Mouse (Mus musculus) CH12.LX (cell line): ENCODE results near the gene Celf2. TPM values are rescaled to one million over a fixed set of nuclear protein-coding genes. Genes with fewer than 3 reads are reported as not detected.

ENCODE experiments used
- DNase-seq: peaks from one replicate; pipeline ENCODE4 v3.0.0-alpha.2; 2013; ENCODE audit errors: extremely low read depth
- H3K27ac ChIP-seq: 2 replicates; pipeline ENCODE4 v1.5.1; 2012; ENCODE audit warnings: low read depth, mild to moderate bottlenecking, control low read depth, moderate library complexity; ENCODE audit not compliant: insufficient read depth
- H3K27me3 ChIP-seq: replicated peaks from 2 replicates; pipeline ENCODE3; 2012; ENCODE audit warnings: inconsistent platforms
- H3K36me3 ChIP-seq, 2 experiments: replicated peaks in 1 of 2; 2 replicates each; pipeline versions ENCODE3 to v1.6.1; 2012; ENCODE audit warnings: inconsistent platforms in 1 of 2, low read length in 1 of 2, mild to moderate bottlenecking in 1 of 2, mixed read lengths in 1 of 2, moderate library complexity in 1 of 2; ENCODE audit not compliant: control insufficient read depth in 1 of 2, insufficient read depth in 1 of 2
- H3K4me1 ChIP-seq, 2 experiments: 2 replicates each; pipeline ENCODE4 v1.6.1; 2012; ENCODE audit warnings: inconsistent platforms in 1 of 2, moderate library complexity in 1 of 2; ENCODE audit not compliant: insufficient read depth in 2 of 2, control insufficient read depth in 1 of 2
- H3K4me2 ChIP-seq: 2 replicates; pipeline ENCODE4 v1.6.1; 2012; ENCODE audit warnings: low read depth, mild to moderate bottlenecking, control low read depth; ENCODE audit not compliant: poor library complexity, insufficient read depth, severe bottlenecking
- H3K4me3 ChIP-seq, 3 experiments: fragments of 150-350 bp in 1 of 3; sonication (generic) in 1 of 3; replicated peaks in 1 of 3; 2 replicates each; pipeline versions ENCODE3 to v1.5.1; 2011 to 2012; ENCODE audit warnings: low read depth in 2 of 3, low read length in 2 of 3, mild to moderate bottlenecking in 2 of 3, moderate library complexity in 2 of 3, control low read depth in 1 of 3, improper control_type of control experiment in 1 of 3, inconsistent platforms in 1 of 3, mixed read lengths in 1 of 3; ENCODE audit not compliant: poor library complexity in 1 of 3
- H3K79me2 ChIP-seq: replicated peaks from 2 replicates; pipeline ENCODE4 v1.6.1; 2012; ENCODE audit warnings: mild to moderate bottlenecking, moderate library complexity; ENCODE audit not compliant: control insufficient read depth, poor library complexity, insufficient read depth, severe bottlenecking; ENCODE audit errors: extremely low read depth
- H3K9ac ChIP-seq: 2 replicates; pipeline ENCODE4 v1.6.1; 2012; ENCODE audit warnings: low read depth, mild to moderate bottlenecking, control low read depth, moderate library complexity; ENCODE audit not compliant: insufficient read depth
- H3K9me3 ChIP-seq: replicated peaks from 2 replicates; pipeline ENCODE3; 2012; ENCODE audit warnings: low read length, inconsistent platforms, mixed read lengths
- BHLHE40 ChIP-seq: IDR thresholded peaks from 2 replicates; pipeline ENCODE4 v1.6.1; 2011; ENCODE audit warnings: mild to moderate bottlenecking, low read depth, low read length, improper control_type of control experiment
- CHD2 ChIP-seq: IDR thresholded peaks from 2 replicates; pipeline ENCODE4 v1.6.1; 2011; ENCODE audit warnings: low read length, improper control_type of control experiment
- E2F4 ChIP-seq: IDR thresholded peaks from 2 replicates; pipeline ENCODE4 v1.6.1; 2011; ENCODE audit warnings: low read depth, low read length, improper control_type of control experiment; ENCODE audit not compliant: insufficient replicate concordance
- ELF1 ChIP-seq: IDR thresholded peaks from 2 replicates; pipeline ENCODE4 v1.6.1; 2014; ENCODE audit warnings: low read depth, mild to moderate bottlenecking, inconsistent platforms, low read length, improper control_type of control experiment
- EP300 ChIP-seq: IDR thresholded peaks from 2 replicates; pipeline ENCODE4 v1.6.1; 2011; ENCODE audit warnings: low read length, improper control_type of control experiment
- ETS1 ChIP-seq: conservative IDR thresholded peaks from 2 replicates; pipeline ENCODE4 v1.6.1; 2012; ENCODE audit warnings: low read depth, mild to moderate bottlenecking, inconsistent platforms, low read length, improper control_type of control experiment, moderate library complexity
- GABPA ChIP-seq: IDR thresholded peaks from 2 replicates; pipeline ENCODE4 v1.6.1; 2012; ENCODE audit warnings: low read depth, low read length, improper control_type of control experiment, inconsistent platforms; ENCODE audit not compliant: insufficient replicate concordance
- IRF4 ChIP-seq: IDR thresholded peaks from 2 replicates; pipeline ENCODE4 v1.6.1; 2014; ENCODE audit warnings: low read depth, mild to moderate bottlenecking, inconsistent platforms, low read length, improper control_type of control experiment
- JUN ChIP-seq: IDR thresholded peaks from 2 replicates; pipeline ENCODE4 v1.6.1; 2011; ENCODE audit warnings: low read depth, mild to moderate bottlenecking, low read length, improper control_type of control experiment, moderate library complexity; ENCODE audit not compliant: insufficient read depth
- MAX ChIP-seq: IDR thresholded peaks from 2 replicates; pipeline ENCODE4 v1.6.1; 2011; ENCODE audit warnings: low read length, improper control_type of control experiment
- MAZ ChIP-seq: IDR thresholded peaks from 2 replicates; pipeline ENCODE4 v1.6.1; 2012; ENCODE audit warnings: low read depth, mild to moderate bottlenecking, inconsistent platforms, low read length, improper control_type of control experiment, moderate library complexity
- MEF2A ChIP-seq: IDR thresholded peaks from 2 replicates; pipeline ENCODE4 v1.6.1; 2014; ENCODE audit warnings: low read depth, mild to moderate bottlenecking, inconsistent platforms, low read length, improper control_type of control experiment, borderline replicate concordance
- MXI1 ChIP-seq: IDR thresholded peaks from 2 replicates; pipeline ENCODE4 v1.6.1; 2011; ENCODE audit warnings: mild to moderate bottlenecking, low read depth, low read length, improper control_type of control experiment
- MYC ChIP-seq: IDR thresholded peaks from 2 replicates; pipeline ENCODE4 v1.6.1; 2011; ENCODE audit warnings: low read depth, mild to moderate bottlenecking, improper control_type of control experiment, low read length
- NELFE ChIP-seq: IDR thresholded peaks from 2 replicates; pipeline ENCODE4 v1.6.1; 2011; ENCODE audit warnings: low read depth, low read length, improper control_type of control experiment
- NRF1 ChIP-seq: IDR thresholded peaks from 2 replicates; pipeline ENCODE4 v1.6.1; 2014; ENCODE audit warnings: low read depth, mild to moderate bottlenecking, inconsistent platforms, low read length, improper control_type of control experiment, moderate library complexity
- PAX5 ChIP-seq: IDR thresholded peaks from 2 replicates; pipeline ENCODE4 v1.6.1; 2012; ENCODE audit warnings: low read length, inconsistent platforms, mixed read lengths
- POLR2A ChIP-seq: IDR thresholded peaks from 2 replicates; pipeline ENCODE4 v1.6.1; 2011; ENCODE audit warnings: low read depth, mild to moderate bottlenecking, improper control_type of control experiment, low read length
- RCOR1 ChIP-seq: conservative IDR thresholded peaks from 2 replicates; pipeline ENCODE4 v1.6.1; 2012; ENCODE audit warnings: low read depth, mild to moderate bottlenecking, inconsistent platforms, low read length, improper control_type of control experiment
- SIN3A ChIP-seq: IDR thresholded peaks from 2 replicates; pipeline ENCODE4 v1.6.1; 2012; ENCODE audit warnings: low read length, improper control_type of control experiment, inconsistent platforms
- SMC3 ChIP-seq: IDR thresholded peaks from 2 replicates; pipeline ENCODE4 v1.6.1; 2011; ENCODE audit warnings: low read depth, low read length, improper control_type of control experiment
- TBP ChIP-seq: conservative IDR thresholded peaks from 2 replicates; pipeline ENCODE4 v1.6.1; 2011; ENCODE audit warnings: low read depth, low read length, improper control_type of control experiment
- TCF12 ChIP-seq: IDR thresholded peaks from 2 replicates; pipeline ENCODE4 v1.6.1; 2014; ENCODE audit warnings: low read depth, mild to moderate bottlenecking, inconsistent platforms, low read length, improper control_type of control experiment
- USF1 ChIP-seq: IDR thresholded peaks from 2 replicates; pipeline ENCODE4 v1.6.1; 2014; ENCODE audit warnings: low read depth, mild to moderate bottlenecking, inconsistent platforms, low read length, improper control_type of control experiment
- USF2 ChIP-seq: conservative IDR thresholded peaks from 2 replicates; pipeline ENCODE4 v1.6.1; 2011; ENCODE audit warnings: low read depth, low read length, improper control_type of control experiment
- ZC3H11A ChIP-seq: IDR thresholded peaks from 2 replicates; pipeline ENCODE4 v1.6.1; 2012; ENCODE audit warnings: low read depth, mild to moderate bottlenecking, inconsistent platforms, low read length, improper control_type of control experiment
- ZMIZ1 ChIP-seq: IDR thresholded peaks from 2 replicates; pipeline ENCODE4 v1.6.1; 2012; ENCODE audit warnings: low read depth, mild to moderate bottlenecking, inconsistent platforms, low read length, improper control_type of control experiment
- ZNF384 ChIP-seq: IDR thresholded peaks from 2 replicates; pipeline ENCODE4 v1.6.1; 2012; ENCODE audit warnings: low read depth, low read length, improper control_type of control experiment, inconsistent platforms
- dilution Hi-C: fragments of 300-500 bp; cut with MboI; formaldehyde crosslinking; loops from 2 replicates; pipeline ENCODE4 v1.14.3; 2020; ENCODE audit warnings: low sequenced_read_pairs; ENCODE audit not compliant: extremely low pct_unique_long_range_greater_than_20kb, extremely low pct_ligation_motif_present
- in situ Hi-C: fragments of 300-500 bp; cut with MboI; formaldehyde crosslinking; loops from 3 replicates; pipeline ENCODE4 v1.14.3; 2019; ENCODE audit warnings: low sequenced_read_pairs, low pct_ligation_motif_present, low pct_unique_long_range_greater_than_20kb, mixed read lengths
- polyA plus RNA-seq: library from polyadenylated mRNA; unstranded; fragments of >175 nt; gene quantifications from 2 replicates; pipeline ENCODE4 v1.2.1, GENCODE M21; 2012; ENCODE audit warnings: low read depth; ENCODE audit not compliant: insufficient read length
- total RNA-seq, 2 experiments: library from RNA; depleted of rRNA; stranded (reverse); fragments of 300-350 nt in 1 of 2; fragments of >200 nt in 1 of 2; gene quantifications; 2 replicates each; pipeline ENCODE4 v1.2.3; 2012 to 2014

The Celf2 gene
- total and polyA plus RNA-seq, 3 experiments, result 51.0 to 143 (median 103) TPM

GRCm38 (mm10) chr2:6925505-6925904 is 583.9 kb downstream of the Celf2 start:
- no peak overlapping the region for H3K27ac ChIP-seq
- dilution Hi-C loops, result no loop called here
- no peaks in the 10 kb centered on the region for H3K79me2 ChIP-seq
- in situ Hi-C loops, result no loop called here
- no peak for DNase-seq
- no peaks in the 10 kb centered on the region for H3K4me1 ChIP-seq
- no peak overlapping the region for H3K9ac ChIP-seq
- H3K4me3 ChIP-seq, result no peak overlapping the region
- H3K27me3 ChIP-seq, result no peaks in the 10 kb centered on the region
- H3K4me2 ChIP-seq, result no peak overlapping the region
- TF ChIP-seq ETS1, result no peak
- no peak for TF ChIP-seq RCOR1
- no peak for TF ChIP-seq MXI1
- no peak for TF ChIP-seq NELFE
- no peak for TF ChIP-seq SIN3A
- no peak for TF ChIP-seq POLR2A
- TF ChIP-seq MAZ, result no peak
- no peak for TF ChIP-seq USF2
- TF ChIP-seq NRF1, result no peak
- TF ChIP-seq EP300, result no peak
- TF ChIP-seq ELF1, result no peak
- no peak for TF ChIP-seq IRF4
- no peak for TF ChIP-seq ZC3H11A
- TF ChIP-seq ZMIZ1, result no peak
- no peak for TF ChIP-seq GABPA
- TF ChIP-seq E2F4, result no peak
- no peak for TF ChIP-seq MEF2A
- TF ChIP-seq USF1, result no peak
- no peak for TF ChIP-seq CHD2
- no peak for TF ChIP-seq BHLHE40
- no peaks in the 10 kb centered on the region for H3K9me3 ChIP-seq
- no peaks in the 10 kb centered on the region for H3K36me3 ChIP-seq

- Histone ChIP-seq H3K27ac (no peak overlapping the region), H3K9me3 (no peaks in the 10 kb centered on the region), H3K27me3 (no peaks in the 10 kb centered on the region), H3K4me1 (no peaks in the 10 kb centered on the region), H3K4me3 (no peak overlapping the region), H3K9ac (no peak overlapping the region)
- dilution Hi-C loops, result no loop called here
- in situ Hi-C loops, result no loop called here
- DNase-seq, result no peak
- TF ChIP-seq MYC, result no peak
- no peak for TF ChIP-seq TCF12
- no peak for TF ChIP-seq MAX
- TF ChIP-seq TBP, result no peak
- TF ChIP-seq JUN, result no peak
- no peak for TF ChIP-seq EP300
- no peak for TF ChIP-seq ZNF384
- TF ChIP-seq PAX5, result no peak
- no peak for TF ChIP-seq SMC3
- no peak for TF ChIP-seq ETS1
- TF ChIP-seq IRF4, result no peak
- TF ChIP-seq, all 38 proteins: peak for 0
- Histone ChIP-seq H3K36me3 (no peaks in the 10 kb centered on the region), H3K79me2 (no peaks in the 10 kb centered on the region), H3K4me2 (no peak overlapping the region)
These were observed 585.5 kb downstream of the Celf2 start for GRCm38 (mm10) chr2:6923738-6924474.
